Mouse (Mus musculus) heart, postnatal 0 days (tissue): ENCODE results near the gene Cntrl. TPM values are rescaled to one million over a fixed set of nuclear protein-coding genes. Genes with fewer than 3 reads are reported as not detected.

Source experiments
- ATAC-seq: fragments of 200-750 bp; cut with Nextera tagmentation; 2 replicates; pipeline ENCODE4 v1.8.0; 2017; ENCODE audit warnings: low read depth, moderate number of reproducible peaks, moderate library complexity; ENCODE audit not compliant: insufficient read depth
- DNase-seq: peaks from one replicate; pipeline ENCODE4 v3.0.0-alpha.2; 2016; ENCODE audit warnings: low spot score
- H3K27ac ChIP-seq: fragments of 300-500 bp; sonication (generic); 2 replicates; pipeline ENCODE4 v1.5.1; 2014; ENCODE audit warnings: low read depth, mild to moderate bottlenecking
- H3K27me3 ChIP-seq: fragments of 300-500 bp; sonication (generic); 2 replicates; pipeline ENCODE4 v1.6.1; 2014; ENCODE audit warnings: low read length, mixed read lengths; ENCODE audit not compliant: control insufficient read depth, insufficient read depth
- H3K36me3 ChIP-seq: fragments of 300-500 bp; sonication (generic); replicated peaks from 2 replicates; pipeline ENCODE4 v1.6.1; 2014; ENCODE audit warnings: low read length, mixed read lengths; ENCODE audit not compliant: control insufficient read depth, insufficient read depth
- H3K4me1 ChIP-seq: fragments of 300-500 bp; sonication (generic); 2 replicates; pipeline ENCODE4 v1.6.1; 2014; ENCODE audit warnings: antibody characterized with exemption; ENCODE audit not compliant: control insufficient read depth, insufficient read depth
- H3K4me2 ChIP-seq: fragments of 300-500 bp; sonication (generic); 2 replicates; pipeline ENCODE4 v1.6.1; 2014; ENCODE audit warnings: low read depth, mild to moderate bottlenecking, low read length, moderate library complexity
- H3K4me3 ChIP-seq: fragments of 300-500 bp; sonication (generic); 2 replicates; pipeline ENCODE4 v1.5.1; 2014; ENCODE audit warnings: low read depth, low read length
- H3K9ac ChIP-seq: fragments of 300-500 bp; sonication (generic); replicated peaks from 2 replicates; pipeline ENCODE4 v1.6.1; 2014; ENCODE audit warnings: low read depth, low read length, mixed read lengths
- H3K9me3 ChIP-seq: fragments of 300-500 bp; sonication (generic); replicated peaks from 2 replicates; pipeline ENCODE4 v1.6.1; 2016; ENCODE audit warnings: low read length; ENCODE audit not compliant: control insufficient read depth
- CTCF ChIP-seq: IDR thresholded peaks from 2 replicates; pipeline ENCODE4 v1.5.1; 2016; ENCODE audit warnings: antibody characterized with exemption, control low read depth, low read depth
- EP300 ChIP-seq: IDR thresholded peaks from 2 replicates; pipeline ENCODE4 v1.6.1; 2016; ENCODE audit warnings: antibody characterized with exemption, low read depth
- WGBS: fragments of 180-500 bp; shearing (Covaris S2); extraction: QIAGEN DNeasy Blood & Tissue Kit; methylation state at CpG from one replicate; pipeline ENCODE4 v1.1.7; 2014; 5-methylcytosine and 5-hydroxymethylcytosine counted together
- polyA plus RNA-seq: library from polyadenylated mRNA; unstranded; fragments of >200 nt; fragmentation: Nextera tagmentation; extraction: Ambion mirVana; gene quantifications from 2 replicates; pipeline ENCODE4 v1.2.1, GENCODE M21; 2015
- total RNA-seq: library from RNA; depleted of rRNA; stranded (reverse); fragments of >200 nt; gene quantifications from 2 replicates; pipeline ENCODE4 v1.2.3, GENCODE M21; 2014; ENCODE audit warnings: low replicate concordance

Cntrl gene
- total and polyA plus RNA-seq, 2 experiments from 2014 or later = 5.8 to 8.6 TPM

- DNase-seq (no peak), ATAC-seq (no peak)
- WGBS = 85% methylated on average over 13 of the region's 13 CpGs
- TF ChIP-seq EP300 (no peak), CTCF (no peak)
- no peaks in the 10 kb centered on the region for H3K4me1 ChIP-seq
- H3K4me3 ChIP-seq = no peak overlapping the region
- no peak overlapping the region for H3K4me2 ChIP-seq
- no peaks in the 10 kb centered on the region for H3K27me3 ChIP-seq
- no peak overlapping the region for H3K27ac ChIP-seq
- H3K36me3 ChIP-seq = no peaks in the 10 kb centered on the region
- H3K9ac ChIP-seq = no peak overlapping the region
- no peaks in the 10 kb centered on the region for H3K9me3 ChIP-seq
Measured at GRCm38 (mm10) chr2:35066525-35067082, 42.7 kb upstream of the Cntrl start.

- DNase-seq (no peak), ATAC-seq (no peak)
- H3K9me3 ChIP-seq = no peaks in the 10 kb centered on the region
- H3K27ac ChIP-seq = no peak overlapping the region
- WGBS = 74% methylated on average over 11 of the region's 11 CpGs
- H3K4me2 ChIP-seq = no peak overlapping the region
- no peaks in the 10 kb centered on the region for H3K36me3 ChIP-seq
- TF ChIP-seq EP300 (no peak), CTCF (no peak)
- no peak overlapping the region for H3K9ac ChIP-seq
- no peak overlapping the region for H3K4me3 ChIP-seq
- H3K27me3 ChIP-seq = no peaks in the 10 kb centered on the region
- H3K4me1 ChIP-seq = no peaks in the 10 kb centered on the region
Measured at GRCm38 (mm10) chr2:35067117-35067516, 42.2 kb upstream of the Cntrl start.

DNA sequence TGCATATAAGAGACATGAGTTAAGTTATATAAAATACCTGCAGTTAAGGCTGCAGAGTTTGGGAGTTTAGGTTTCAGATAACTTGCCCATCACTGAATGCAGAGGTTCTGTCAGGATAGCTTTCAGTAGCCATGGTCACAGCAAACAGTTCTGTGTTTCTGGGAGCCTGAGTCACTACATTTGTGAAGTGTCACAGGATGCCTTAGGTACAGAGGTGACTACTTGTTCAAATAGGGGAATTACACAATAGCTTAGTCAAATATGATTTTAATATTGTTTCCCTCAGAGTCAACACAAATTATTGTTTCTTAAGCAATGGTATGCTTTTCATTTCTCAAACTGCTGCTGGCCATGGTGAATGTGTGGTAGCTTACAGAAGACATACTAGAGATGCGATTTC lies 40.2 kb upstream of the Cntrl start:
- Histone ChIP-seq H3K36me3 (no peaks in the 10 kb centered on the region), H3K4me3 (no peak overlapping the region), H3K4me1 (no peaks in the 10 kb centered on the region), H3K27ac (no peak overlapping the region), H3K9me3 (no peaks in the 10 kb centered on the region; the same call in 1 of the 2 replicates), H3K4me2 (no peak overlapping the region), H3K9ac (no peak overlapping the region), H3K27me3 (no peaks in the 10 kb centered on the region)
- no peak for ATAC-seq
- DNase-seq = no peak
- TF ChIP-seq EP300 = no peak
- TF ChIP-seq CTCF = no peak
- 94% methylated on average over 1 of the region's 1 CpGs for WGBS

- Histone ChIP-seq H3K27me3 (no peaks in the 10 kb centered on the region), H3K4me2 (no peak overlapping the region), H3K4me3 (no peak overlapping the region), H3K9ac (no peak overlapping the region), H3K4me1 (no peaks in the 10 kb centered on the region), H3K36me3 (no peaks in the 10 kb centered on the region), H3K27ac (no peak overlapping the region), H3K9me3 (no peaks in the 10 kb centered on the region; the same call in 1 of the 2 replicates)
- WGBS = 76% methylated on average over 4 of the region's 4 CpGs
- DNase-seq = no peak
- no peak for ATAC-seq
- TF ChIP-seq EP300 (no peak), CTCF (no peak)
Measured at GRCm38 (mm10) chr2:35070275-35070674, 39.0 kb upstream of the Cntrl start.

DNA sequence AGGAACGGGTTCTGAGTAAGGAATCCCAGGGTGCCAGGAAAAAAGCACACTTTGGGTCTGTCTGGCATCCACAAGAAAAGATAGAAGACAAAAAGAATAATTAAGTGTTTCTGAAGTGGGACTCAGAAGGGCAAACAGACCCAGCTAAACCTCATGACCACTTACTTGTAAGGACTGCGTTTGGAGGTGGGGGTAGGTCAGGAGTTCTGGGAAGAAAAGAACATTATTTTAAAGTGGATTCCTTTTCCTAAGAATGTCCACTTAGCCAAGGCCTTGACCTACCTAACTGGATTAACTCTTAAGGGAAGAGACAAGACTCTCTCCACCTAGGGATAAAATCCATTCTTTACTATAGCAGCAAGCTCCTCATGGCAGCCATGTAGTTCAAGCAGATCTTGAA lies 36.7 kb upstream of the Cntrl start:
- WGBS = 64% methylated on average over 2 of the region's 2 CpGs
- no peak for ATAC-seq
- H3K4me3 ChIP-seq = no peak overlapping the region
- no peaks in the 10 kb centered on the region for H3K4me1 ChIP-seq
- H3K9ac ChIP-seq = no peak overlapping the region
- H3K27ac ChIP-seq = no peak overlapping the region
- TF ChIP-seq EP300 (no peak), CTCF (no peak)
- no peaks in the 10 kb centered on the region for H3K27me3 ChIP-seq
- H3K36me3 ChIP-seq = no peaks in the 10 kb centered on the region
- H3K4me2 ChIP-seq = no peak overlapping the region
- no peaks in the 10 kb centered on the region; the same call in 1 of the 2 replicates for H3K9me3 ChIP-seq
- DNase-seq = no peak

GRCm38 (mm10) chr2:35074328-35074727 lies 35.0 kb upstream of the Cntrl start:
- no peak overlapping the region for H3K9ac ChIP-seq
- ATAC-seq = no peak

More at GRCm38 (mm10) chr2:35074328-35074727, 35.0 kb upstream of the Cntrl start:
- DNase-seq = no peak
- Histone ChIP-seq H3K36me3 (no peaks in the 10 kb centered on the region), H3K9me3 (no peaks in the 10 kb centered on the region; the same call in 1 of the 2 replicates), H3K4me3 (no peak overlapping the region), H3K4me2 (no peak overlapping the region), H3K27ac (no peak overlapping the region), H3K4me1 (no peaks in the 10 kb centered on the region), H3K27me3 (no peaks in the 10 kb centered on the region)
- WGBS = 95% methylated on average over 3 of the region's 3 CpGs
- TF ChIP-seq CTCF (no peak), EP300 (no peak)
